Mouse (Mus musculus): ENCODE data around the gene Mef2b. TPM values are rescaled to one million over a fixed set of nuclear protein-coding genes. Genes with fewer than 3 reads are reported as not detected.
A peak's percentile ranks its signal among the peaks of the same experiment; 100 is the strongest.

Mef2b gene
- total RNA-seq (2014; rRNA removed) (0.55 and 1.1 TPM in 2 replicates), polyA plus RNA-seq (2015; fragmentation: Nextera tagmentation; extraction: Ambion mirVana) (1.5 TPM in 2 replicates)

DNA sequence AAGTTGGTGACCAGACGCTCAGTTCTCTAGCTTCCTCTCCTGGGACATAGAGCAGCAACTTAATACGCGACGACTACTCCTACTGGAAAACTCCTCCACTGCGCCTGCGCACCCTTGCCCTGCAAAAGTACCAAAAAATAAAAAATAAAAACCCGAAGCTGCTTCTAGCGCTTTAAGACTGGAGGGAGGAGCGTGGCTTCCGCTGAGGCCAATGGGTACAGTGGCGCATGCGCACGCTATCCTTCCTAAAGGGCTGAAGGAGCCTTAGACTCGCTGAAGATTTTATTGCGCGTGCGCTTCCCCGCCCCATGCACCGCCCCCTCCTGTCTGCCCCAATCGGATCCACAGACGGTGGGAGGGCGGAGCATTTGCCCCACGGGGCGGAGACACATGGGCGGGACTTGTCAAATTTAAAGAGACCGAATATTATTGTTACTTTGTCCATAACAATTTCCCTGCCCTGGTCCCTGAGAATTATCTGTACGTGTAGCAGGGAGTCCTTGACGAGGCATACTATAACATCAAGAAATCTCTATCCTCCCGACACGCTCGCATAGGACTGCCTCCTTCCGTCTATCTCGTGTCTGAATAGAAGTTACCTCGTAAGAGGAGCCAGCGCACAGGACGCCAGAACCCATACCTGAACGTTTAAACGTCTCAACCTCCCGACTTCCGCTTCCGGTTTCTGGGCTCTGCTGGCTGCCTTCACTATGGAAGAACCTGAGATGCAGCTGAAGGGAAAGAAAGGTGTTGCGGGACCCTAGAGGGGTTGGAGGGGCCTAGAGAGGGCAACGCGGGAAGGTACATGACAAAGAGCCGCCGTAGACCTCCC lies at the start of gene Mef2b, which contains the start of the genes Rfxank and Borcs8:
Gene Mef2b (plus strand): TSS at position 686 of the 832 bp plus-strand sequence.
Gene Rfxank (minus strand): TSS at position 129 of the 832 bp plus-strand sequence.
Gene Borcs8 (plus strand): TSS at position 474 of the 832 bp plus-strand sequence.
- ATAC-seq (ENCODE audit: low FRiP score) (peak; percentile 97), DNase-seq (ENCODE audit: low spot score) (peak; percentile 100)
- peak within 1 kb of the TSS; percentile 77 for H3K4me2 ChIP-seq (ENCODE audit: low read depth, low read length, poor library complexity, severe bottlenecking)
- peak; percentile 11; the same call in 1 of the 2 replicates for TF ChIP-seq CTCF (IDR thresholded peaks at IDR 0.05)
- H3K9ac ChIP-seq (replicated peaks; ENCODE audit: low read length, poor library complexity, severe bottlenecking) = peak within 1 kb of the TSS; percentile 73
- WGBS = under 1% methylated on average over 46 of the region's 46 CpGs
- peak within 1 kb of the TSS; percentile 83 for H3K27ac ChIP-seq (ENCODE audit: low read depth, low read length)
- peaks cover 7% of the 10 kb centered on the region for H3K4me1 ChIP-seq (ENCODE audit: insufficient read depth, low read length)
- H3K4me3 ChIP-seq (ENCODE audit: low read depth, low read length) = peak within 1 kb of the TSS; percentile 58
- H3K36me3 ChIP-seq (ENCODE audit: insufficient read depth, low read length) = peaks cover 31% of the 10 kb centered on the region
- H3K27me3 ChIP-seq (ENCODE audit: insufficient read depth, low read length) = no peaks in the 10 kb centered on the region
- H3K9me3 ChIP-seq (ENCODE audit: low read length) = no peaks in the 10 kb centered on the region

DNA sequence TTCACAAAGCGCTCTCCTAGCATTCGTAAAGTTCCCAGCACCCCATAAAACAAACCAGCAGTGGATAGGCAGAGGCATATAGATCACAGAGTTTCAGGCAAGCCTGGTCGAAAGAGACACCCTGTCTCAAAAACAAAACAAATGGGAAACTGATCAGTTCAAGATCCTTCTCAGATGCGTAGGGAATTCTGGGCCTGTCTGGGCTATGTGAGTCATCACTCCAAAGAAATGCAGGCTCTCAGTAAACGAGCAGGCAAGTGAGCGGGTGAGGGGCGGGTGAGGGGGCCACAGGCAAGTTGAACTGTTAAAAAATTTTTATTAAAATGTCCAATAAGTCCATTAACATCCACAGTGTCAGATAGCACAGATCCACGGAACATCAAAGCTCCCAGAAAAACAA lies 46.7 kb upstream of the Mef2b start:
- TF ChIP-seq CTCF (IDR thresholded peaks at IDR 0.05) = no peak

DNA sequence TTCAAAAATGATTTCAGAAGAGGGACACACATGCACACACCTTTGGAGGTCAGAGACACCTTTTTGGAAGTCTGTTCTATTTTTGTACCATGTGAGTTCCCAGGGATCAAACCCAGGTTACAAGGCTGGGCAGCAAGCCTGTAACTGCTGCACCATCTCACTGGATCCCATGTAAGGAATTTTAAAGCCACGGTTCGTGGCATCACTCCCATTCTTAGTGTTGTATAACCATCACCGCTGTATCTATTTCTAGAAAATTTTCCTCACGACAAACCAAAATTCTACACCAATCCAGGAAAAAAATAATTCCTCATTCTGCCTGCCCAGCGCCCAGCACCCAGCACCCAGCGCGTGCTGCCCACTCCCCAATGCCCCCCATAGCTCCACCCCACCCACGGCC lies 40.2 kb upstream of the Mef2b start:
- no peak overlapping the region for H3K4me2 ChIP-seq (ENCODE audit: low read depth, low read length, poor library complexity, severe bottlenecking)
- H3K4me1 ChIP-seq (ENCODE audit: insufficient read depth, low read length) = no peaks in the 10 kb centered on the region
- H3K9me3 ChIP-seq (ENCODE audit: low read length) = no peaks in the 10 kb centered on the region
- no peak overlapping the region for H3K27ac ChIP-seq (ENCODE audit: low read depth, low read length)
- no peak for TF ChIP-seq CTCF (IDR thresholded peaks at IDR 0.05)
- no peak overlapping the region for H3K9ac ChIP-seq (replicated peaks; ENCODE audit: low read length, poor library complexity, severe bottlenecking)
- WGBS = 79% methylated on average over 8 of the region's 8 CpGs
- DNase-seq (ENCODE audit: low spot score) (no peak), ATAC-seq (ENCODE audit: low FRiP score) (no peak)
- peaks cover 74% of the 10 kb centered on the region for H3K36me3 ChIP-seq (ENCODE audit: insufficient read depth, low read length)
- no peak overlapping the region for H3K4me3 ChIP-seq (ENCODE audit: low read depth, low read length)
- H3K27me3 ChIP-seq (ENCODE audit: insufficient read depth, low read length) = no peaks in the 10 kb centered on the region

More for the DNA sequence above, 46.7 kb upstream of the Mef2b start:
- DNase-seq (ENCODE audit: low spot score) (no peak), ATAC-seq (ENCODE audit: low FRiP score) (no peak)
- Histone ChIP-seq H3K9me3 (ENCODE audit: low read length) (no peaks in the 10 kb centered on the region), H3K4me3 (ENCODE audit: low read depth, low read length) (no peak overlapping the region), H3K36me3 (ENCODE audit: insufficient read depth, low read length) (peaks cover 38% of the 10 kb centered on the region), H3K27ac (ENCODE audit: low read depth, low read length) (no peak overlapping the region), H3K9ac (replicated peaks; ENCODE audit: low read length, poor library complexity, severe bottlenecking) (no peak overlapping the region), H3K4me1 (ENCODE audit: insufficient read depth, low read length) (peaks cover 25% of the 10 kb centered on the region), H3K4me2 (ENCODE audit: low read depth, low read length, poor library complexity, severe bottlenecking) (no peak overlapping the region), H3K27me3 (ENCODE audit: insufficient read depth, low read length) (no peaks in the 10 kb centered on the region)
- WGBS = 74% methylated on average over 8 of the region's 8 CpGs

DNA sequence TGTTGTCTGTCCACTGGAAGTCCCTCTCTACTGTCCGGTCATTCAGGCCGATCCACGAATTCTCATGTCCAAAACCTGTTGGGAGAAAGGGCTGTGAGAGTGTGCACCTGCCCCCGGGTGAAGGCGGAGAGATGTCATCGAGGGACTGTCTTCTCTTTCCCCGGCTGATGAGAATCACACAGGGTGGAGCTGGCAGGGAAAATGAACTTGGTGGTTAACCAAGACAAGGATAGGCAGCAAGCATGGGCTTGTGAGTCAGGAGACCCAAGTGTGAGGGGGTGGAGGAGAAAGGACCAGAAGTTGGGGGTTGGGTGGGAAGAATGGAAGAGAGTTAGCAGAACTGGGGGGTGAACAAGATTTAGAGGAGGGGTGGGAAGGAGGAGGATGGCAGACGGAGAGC lies 39.3 kb upstream of the Mef2b start:
- DNase-seq (ENCODE audit: low spot score) = no peak
- no peak overlapping the region for H3K27ac ChIP-seq (ENCODE audit: low read depth, low read length)
- no peaks in the 10 kb centered on the region for H3K4me1 ChIP-seq (ENCODE audit: insufficient read depth, low read length)
- no peaks in the 10 kb centered on the region for H3K9me3 ChIP-seq (ENCODE audit: low read length)
- ATAC-seq (ENCODE audit: low FRiP score) = no peak
- no peak overlapping the region for H3K4me3 ChIP-seq (ENCODE audit: low read depth, low read length)
- no peak for TF ChIP-seq CTCF (IDR thresholded peaks at IDR 0.05)
- H3K9ac ChIP-seq (replicated peaks; ENCODE audit: low read length, poor library complexity, severe bottlenecking) = no peak overlapping the region
- peaks cover 71% of the 10 kb centered on the region for H3K36me3 ChIP-seq (ENCODE audit: insufficient read depth, low read length)
- WGBS = 89% methylated on average over 8 of the region's 8 CpGs
- no peak overlapping the region for H3K4me2 ChIP-seq (ENCODE audit: low read depth, low read length, poor library complexity, severe bottlenecking)
- H3K27me3 ChIP-seq (ENCODE audit: insufficient read depth, low read length) = no peaks in the 10 kb centered on the region

DNA sequence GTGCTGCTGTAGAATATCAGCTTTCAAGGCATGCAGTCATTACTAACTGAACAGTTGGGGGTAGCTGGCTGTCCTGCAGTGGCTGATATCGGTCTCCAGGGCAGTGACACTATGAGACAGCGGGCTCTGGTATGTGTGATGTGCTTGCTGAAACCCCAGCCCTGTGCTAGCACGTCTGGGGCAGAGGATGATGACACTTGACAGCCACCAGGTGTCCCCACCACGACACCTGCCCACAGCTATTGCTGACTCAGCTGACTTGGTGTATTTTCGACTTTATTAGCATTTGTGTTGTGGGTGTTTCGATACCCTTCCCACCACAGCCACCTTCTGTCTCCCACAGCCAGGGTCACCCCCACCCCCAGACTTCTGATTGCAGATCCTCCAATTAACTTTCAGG lies 35.0 kb upstream of the Mef2b start:
- Histone ChIP-seq H3K4me2 (ENCODE audit: low read depth, low read length, poor library complexity, severe bottlenecking) (no peak overlapping the region), H3K36me3 (ENCODE audit: insufficient read depth, low read length) (peaks cover 69% of the 10 kb centered on the region), H3K9ac (replicated peaks; ENCODE audit: low read length, poor library complexity, severe bottlenecking) (no peak overlapping the region), H3K4me3 (ENCODE audit: low read depth, low read length) (no peak overlapping the region), H3K27ac (ENCODE audit: low read depth, low read length) (no peak overlapping the region), H3K4me1 (ENCODE audit: insufficient read depth, low read length) (no peaks in the 10 kb centered on the region), H3K9me3 (ENCODE audit: low read length) (no peaks in the 10 kb centered on the region), H3K27me3 (ENCODE audit: insufficient read depth, low read length) (no peaks in the 10 kb centered on the region)
- DNase-seq (ENCODE audit: low spot score) (peak; percentile 63), ATAC-seq (ENCODE audit: low FRiP score) (peak; percentile 47)
- WGBS = 16% methylated on average over 6 of the region's 6 CpGs
- TF ChIP-seq CTCF (IDR thresholded peaks at IDR 0.05) = peak; percentile 71

DNA sequence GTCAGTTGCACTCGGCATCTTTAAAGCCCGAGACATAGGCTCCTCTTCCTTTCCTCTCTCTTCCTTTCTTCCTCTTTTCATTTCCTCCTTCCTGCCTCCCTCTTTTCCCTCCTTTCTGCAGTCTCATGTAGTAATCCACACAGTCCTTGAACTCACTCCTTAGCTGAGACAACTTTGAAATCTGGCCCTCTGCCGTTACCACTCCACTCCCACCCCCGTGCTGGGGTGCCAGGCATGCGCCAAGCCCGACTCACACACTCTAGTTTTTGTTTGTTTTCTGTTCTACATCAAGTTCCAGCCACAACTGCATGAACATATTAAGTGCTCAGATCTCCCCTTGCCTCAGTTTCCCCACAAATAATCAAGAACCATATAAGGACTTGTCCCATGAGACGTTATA lies 34.6 kb upstream of the Mef2b start:
- TF ChIP-seq CTCF (IDR thresholded peaks at IDR 0.05) = no peak
- ATAC-seq (ENCODE audit: low FRiP score) (no peak), DNase-seq (ENCODE audit: low spot score) (no peak)
- no peak overlapping the region for H3K4me3 ChIP-seq (ENCODE audit: low read depth, low read length)
- no peaks in the 10 kb centered on the region for H3K4me1 ChIP-seq (ENCODE audit: insufficient read depth, low read length)
- no peaks in the 10 kb centered on the region for H3K27me3 ChIP-seq (ENCODE audit: insufficient read depth, low read length)
- H3K9ac ChIP-seq (replicated peaks; ENCODE audit: low read length, poor library complexity, severe bottlenecking) = no peak overlapping the region
- peaks cover 69% of the 10 kb centered on the region for H3K36me3 ChIP-seq (ENCODE audit: insufficient read depth, low read length)
- 76% methylated on average over 7 of the region's 7 CpGs for WGBS
- H3K9me3 ChIP-seq (ENCODE audit: low read length) = no peaks in the 10 kb centered on the region
- no peak overlapping the region for H3K27ac ChIP-seq (ENCODE audit: low read depth, low read length)
- no peak overlapping the region for H3K4me2 ChIP-seq (ENCODE audit: low read depth, low read length, poor library complexity, severe bottlenecking)
